Mouse (Mus musculus) liver, embryonic 15.5 days (tissue): ENCODE data around the gene Coq6. TPM values are rescaled to one million over a fixed set of nuclear protein-coding genes. Genes with fewer than 3 reads are reported as not detected.
"Not testable (repeated sequence)": the region's sequence is repeated elsewhere in the genome, so short reads cannot be mapped to it uniquely, and the experiment has no call there.

Source experiments
- ATAC-seq: fragments of 200-750 bp; cut with Nextera tagmentation; 2 replicates; pipeline ENCODE4 v1.8.0; 2017; ENCODE audit warnings: moderate number of reproducible peaks, mild to moderate bottlenecking, moderate library complexity; ENCODE audit not compliant: insufficient read depth
- H3K27ac ChIP-seq: fragments of 300-500 bp; sonication (generic); replicated peaks from 2 replicates; pipeline ENCODE4 v1.5.1; 2015; ENCODE audit warnings: mild to moderate bottlenecking, inconsistent platforms
- H3K27me3 ChIP-seq: fragments of 300-500 bp; sonication (generic); 2 replicates; pipeline ENCODE4 v1.6.1; 2015; ENCODE audit warnings: mild to moderate bottlenecking, inconsistent platforms
- H3K36me3 ChIP-seq: fragments of 300-500 bp; sonication (generic); replicated peaks from 2 replicates; pipeline ENCODE4 v1.6.1; 2015; ENCODE audit warnings: moderate library complexity, mild to moderate bottlenecking, inconsistent platforms
- H3K4me1 ChIP-seq: fragments of 300-500 bp; sonication (generic); replicated peaks from 2 replicates; pipeline ENCODE4 v1.6.1; 2015; ENCODE audit warnings: inconsistent platforms
- H3K4me2 ChIP-seq: fragments of 300-500 bp; sonication (generic); 2 replicates; pipeline ENCODE4 v1.6.1; 2015; ENCODE audit warnings: moderate library complexity, mild to moderate bottlenecking, inconsistent platforms
- H3K4me3 ChIP-seq: fragments of 300-500 bp; sonication (generic); replicated peaks from 2 replicates; pipeline ENCODE4 v1.5.1; 2015; ENCODE audit warnings: mild to moderate bottlenecking, inconsistent platforms
- H3K9ac ChIP-seq: fragments of 300-500 bp; sonication (generic); 2 replicates; pipeline ENCODE4 v1.6.1; 2015; ENCODE audit warnings: moderate library complexity, mild to moderate bottlenecking, inconsistent platforms
- H3K9me3 ChIP-seq: fragments of 300-500 bp; sonication (generic); replicated peaks from 2 replicates; pipeline ENCODE4 v1.6.1; 2016; ENCODE audit warnings: inconsistent platforms
- WGBS: fragments of 180-500 bp; shearing (Covaris S2); methylation state at CpG from one replicate; pipeline ENCODE4 v1.1.7; 2015; ENCODE audit warnings: mixed read lengths; ENCODE audit not compliant: insufficient replicate concordance; 5-methylcytosine and 5-hydroxymethylcytosine counted together
- polyA plus RNA-seq: library from polyadenylated mRNA; unstranded; fragments of >200 nt; fragmentation: Nextera tagmentation; extraction: Ambion mirVana; gene quantifications from 2 replicates; pipeline ENCODE4 v1.2.1, GENCODE M21; 2015

Coq6 gene
- polyA plus RNA-seq: 24.7 and 25.5 TPM in 2 replicates

DNA sequence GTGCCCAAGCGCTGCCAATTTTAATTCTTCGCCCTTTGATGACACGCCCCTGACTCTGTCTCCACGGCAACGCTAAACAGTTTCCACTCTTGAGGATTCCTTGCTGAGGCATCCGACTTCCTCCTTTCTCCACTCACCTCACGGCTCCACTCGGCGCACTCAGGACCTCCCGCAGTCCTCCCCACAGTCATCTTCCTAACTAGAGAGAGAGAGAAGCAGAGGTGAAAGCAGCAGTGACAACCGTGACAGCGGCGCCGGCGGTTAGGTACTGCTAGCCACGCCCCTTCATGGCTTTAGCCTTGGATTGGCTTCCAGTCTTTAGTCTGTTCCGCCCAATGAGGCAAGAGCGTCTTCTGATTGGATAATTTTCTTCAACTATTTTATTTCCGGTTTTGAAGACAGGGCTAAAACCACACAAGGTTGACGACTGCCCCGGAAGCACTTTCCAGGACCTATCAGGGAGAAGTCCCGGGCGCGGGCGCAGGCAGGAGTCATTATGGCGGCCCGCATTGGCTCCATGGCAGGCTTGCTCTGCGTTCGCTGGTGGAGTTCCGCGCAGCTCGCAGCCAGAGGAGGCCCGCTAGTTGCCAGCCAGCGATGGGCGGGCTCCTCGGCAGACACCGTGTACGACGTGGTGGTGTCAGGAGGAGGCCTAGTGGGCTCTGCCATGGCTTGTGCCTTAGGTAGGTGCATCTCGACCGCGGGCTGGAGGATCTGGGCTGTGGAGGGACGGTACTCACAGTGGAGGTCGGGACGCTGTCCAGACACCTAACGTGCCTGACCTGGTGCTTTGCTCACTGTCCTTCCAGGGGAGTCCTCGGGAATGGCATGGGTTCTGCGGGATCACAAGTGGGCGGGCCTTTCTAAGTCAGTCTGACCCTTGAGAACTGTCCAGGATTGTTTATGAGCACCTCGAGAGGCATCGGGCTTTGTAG lies at the start of gene Coq6, which contains the start of gene Fam161b:
Coq6 (plus strand) TSS at position 103 of the 935 bp plus-strand sequence.
Fam161b (minus strand) TSS at position 279 of the 935 bp plus-strand sequence.
- peak within 1 kb of the TSS; percentile 87 for H3K4me3 ChIP-seq
- ATAC-seq: peak; percentile 95
- no peaks in the 10 kb centered on the region for H3K9me3 ChIP-seq
- H3K27me3 ChIP-seq: no peaks in the 10 kb centered on the region
- H3K9ac ChIP-seq: peak within 1 kb of the TSS; percentile 71
- under 1% methylated on average over 51 of the region's 51 CpGs for WGBS
- H3K4me1 ChIP-seq: peaks cover 66% of the 10 kb centered on the region
- H3K27ac ChIP-seq: peak within 1 kb of the TSS; percentile 73
- H3K4me2 ChIP-seq: peak within 1 kb of the TSS; percentile 93
- H3K36me3 ChIP-seq: peaks cover under 1% of the 10 kb centered on the region

DNA sequence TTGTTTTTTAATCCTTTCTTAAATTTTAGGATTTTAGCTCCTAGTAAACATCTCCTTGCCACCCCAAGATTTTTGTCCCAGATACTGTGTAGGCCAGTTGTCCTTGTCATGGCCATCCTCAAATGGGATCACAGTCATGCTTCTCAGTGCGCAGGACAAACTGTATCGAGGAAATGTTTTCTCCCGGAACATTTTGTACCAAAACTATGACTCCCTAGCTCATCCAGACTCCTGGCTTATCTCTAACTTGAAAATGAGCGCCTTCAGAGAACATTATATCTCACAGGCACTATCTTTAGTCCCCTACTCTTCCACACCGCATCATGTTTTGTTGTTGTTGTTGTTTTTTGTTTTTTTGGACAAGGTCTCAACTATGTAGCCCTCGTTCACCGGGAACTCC lies 45.5 kb upstream of the Coq6 start:
- no peak for ATAC-seq

DNA sequence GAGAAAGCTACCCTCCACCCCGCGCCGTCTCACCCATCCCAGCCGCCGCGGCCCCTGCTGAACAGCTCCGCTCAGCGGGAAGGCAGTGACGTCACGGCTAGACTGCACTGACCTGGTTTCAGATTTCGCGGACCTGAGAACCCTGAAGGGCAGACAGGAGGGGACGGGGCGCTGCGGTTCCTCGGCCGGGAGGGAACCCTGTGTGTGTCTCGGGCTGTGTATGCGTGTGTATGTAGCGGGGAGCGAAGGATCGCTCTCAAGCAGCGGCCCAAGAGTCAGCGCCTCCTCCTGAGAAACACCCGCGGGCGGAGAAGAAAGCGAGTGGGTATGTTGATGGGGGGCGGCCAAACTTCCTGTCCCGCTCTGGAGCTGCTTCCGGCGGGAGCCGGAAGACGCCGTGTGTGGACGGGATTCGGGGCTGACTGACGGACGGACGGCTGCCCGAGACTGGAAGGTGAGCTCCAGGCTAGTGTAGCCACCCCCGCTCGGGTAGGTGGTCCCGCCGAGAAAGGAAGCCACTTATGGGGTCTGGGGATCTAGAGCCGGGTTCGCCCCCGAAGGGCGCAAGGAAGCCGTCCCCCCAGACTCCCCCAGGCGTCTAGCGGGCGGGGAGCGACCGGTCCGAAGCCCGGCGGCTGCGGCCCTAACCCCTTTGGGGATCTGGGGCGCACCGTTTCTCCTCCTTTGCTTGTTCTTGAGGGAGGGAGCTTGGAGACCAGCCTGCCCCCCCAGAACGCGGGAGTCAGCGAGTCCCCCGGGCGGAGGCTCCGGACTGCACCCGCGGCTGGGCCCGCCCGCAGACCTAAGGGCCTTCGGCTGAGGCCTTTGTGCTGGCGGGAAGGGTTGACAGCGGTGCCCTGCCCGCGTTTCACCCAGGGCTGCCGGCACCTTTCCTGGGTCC lies 44.5 kb upstream of the Coq6 start, which contains the start of gene Zfp410:
Zfp410 (plus strand) TSS at position 132 of the 901 bp plus-strand sequence.
- ATAC-seq: peak; percentile 86
- H3K9ac ChIP-seq: peak within 1 kb of the TSS; percentile 99
- H3K9me3 ChIP-seq: no peaks in the 10 kb centered on the region
- H3K36me3 ChIP-seq: 0 out of 2 replicates have a peak, but pooled peaks cover 13% of the 10 kb centered on the region
- peak within 1 kb of the TSS; percentile 91 for H3K4me2 ChIP-seq
- under 1% methylated on average over 76 of the region's 77 CpGs for WGBS
- H3K27me3 ChIP-seq: no peaks in the 10 kb centered on the region
- H3K4me1 ChIP-seq: peaks cover 45% of the 10 kb centered on the region
- H3K27ac ChIP-seq: peak within 1 kb of the TSS; percentile 90
- peak within 1 kb of the TSS; percentile 95 for H3K4me3 ChIP-seq

More for the DNA sequence above, 45.5 kb upstream of the Coq6 start:
- H3K27ac ChIP-seq: peak overlapping the region; percentile 90
- H3K36me3 ChIP-seq: 0 out of 2 replicates have a peak, but pooled peaks cover 11% of the 10 kb centered on the region
- peak overlapping the region; percentile 95 for H3K4me3 ChIP-seq
- H3K4me1 ChIP-seq: peaks cover 42% of the 10 kb centered on the region
- H3K9me3 ChIP-seq: no peaks in the 10 kb centered on the region
- 37% methylated on average over 7 of the region's 7 CpGs for WGBS
- no peaks in the 10 kb centered on the region for H3K27me3 ChIP-seq
- peak overlapping the region; percentile 99 for H3K9ac ChIP-seq
- H3K4me2 ChIP-seq: peak overlapping the region; percentile 91

DNA sequence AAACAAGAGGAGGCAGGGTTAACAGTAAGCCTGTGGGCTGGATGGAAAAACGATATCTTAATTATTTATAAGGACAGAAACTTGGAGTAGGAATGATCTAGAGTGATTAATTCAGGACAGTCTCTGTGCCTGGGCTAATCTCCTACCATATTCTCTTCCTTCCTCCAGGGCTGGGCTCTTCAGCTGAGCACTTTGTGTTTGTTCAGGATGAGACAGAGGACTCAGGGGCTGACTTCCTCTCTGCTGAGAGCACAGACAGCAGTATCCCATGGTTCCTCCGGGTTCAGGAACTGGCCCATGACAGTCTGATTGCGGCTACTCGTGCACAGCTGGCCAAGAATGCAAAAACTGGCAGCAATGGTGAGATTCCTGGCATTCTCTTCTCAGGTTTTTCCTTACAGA lies 34.3 kb upstream of the Coq6 start:
- Histone ChIP-seq H3K9me3 (no peaks in the 10 kb centered on the region), H3K27ac (no peak overlapping the region), H3K27me3 (no peaks in the 10 kb centered on the region), H3K4me2 (no peak overlapping the region), H3K4me1 (no peaks in the 10 kb centered on the region; the same call in 1 of the 2 replicates), H3K4me3 (no peak overlapping the region), H3K9ac (no peak overlapping the region), H3K36me3 (peaks cover 78% of the 10 kb centered on the region)
- WGBS: 68% methylated on average over 4 of the region's 4 CpGs
- no peak for ATAC-seq

DNA sequence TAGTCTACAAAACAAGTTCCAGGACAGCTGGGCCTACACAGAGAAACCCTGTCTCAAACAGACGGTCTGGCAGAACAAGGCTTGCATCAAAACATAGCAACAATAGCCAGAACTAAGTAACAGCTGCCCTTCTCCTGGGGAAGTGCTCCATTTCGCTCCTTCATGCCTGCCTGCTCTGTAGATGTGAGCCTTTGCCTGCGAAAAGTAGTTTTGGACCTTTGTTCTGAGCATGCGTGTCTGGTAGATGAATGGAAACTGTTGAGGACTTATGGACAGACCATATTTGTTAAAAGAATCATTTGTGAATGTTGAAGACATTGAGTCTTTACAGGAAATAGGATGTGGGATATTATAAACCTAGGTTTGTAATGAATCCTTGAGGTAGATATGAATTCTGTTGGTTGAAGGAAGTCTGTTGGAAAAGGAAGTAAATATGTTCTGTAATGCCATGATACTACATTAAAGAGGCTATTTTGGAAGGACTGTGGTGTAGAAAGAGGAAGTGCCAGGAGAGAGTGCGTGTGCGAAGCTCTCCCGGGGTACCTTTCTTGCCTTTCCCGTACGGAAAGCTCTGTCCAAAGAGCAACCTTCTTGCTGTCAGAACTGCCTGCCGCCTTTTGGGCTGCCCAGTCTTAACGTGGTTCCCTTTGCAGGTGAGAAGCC lies 24.4 kb upstream of the Coq6 start:
- Histone ChIP-seq H3K9ac (no peak overlapping the region), H3K27me3 (no peaks in the 10 kb centered on the region), H3K4me2 (no peak overlapping the region), H3K4me1 (no peaks in the 10 kb centered on the region), H3K27ac (no peak overlapping the region), H3K4me3 (no peak overlapping the region), H3K9me3 (no peaks in the 10 kb centered on the region), H3K36me3 (peaks cover 92% of the 10 kb centered on the region)
- no peak for ATAC-seq
- WGBS: 42% methylated on average over 11 of the region's 11 CpGs

DNA sequence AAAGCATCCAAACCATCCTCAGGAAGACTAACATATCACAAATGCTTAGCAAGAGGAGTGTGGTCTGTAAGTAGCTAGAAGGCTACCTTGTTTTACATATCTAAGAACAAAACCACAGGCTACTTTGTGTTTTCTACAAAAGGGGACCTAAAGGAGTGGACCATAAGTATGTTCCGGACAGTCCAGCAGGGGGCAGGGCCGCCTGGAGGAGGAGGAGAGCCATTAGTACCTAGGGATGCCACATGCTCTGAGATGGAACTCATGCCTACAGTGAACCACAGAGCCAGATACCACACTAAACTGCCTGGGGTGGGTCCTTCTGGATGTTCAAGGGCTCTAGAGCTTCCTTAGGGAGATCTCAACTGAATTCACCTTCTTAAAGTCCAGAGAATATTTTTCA lies 14.3 kb upstream of the Coq6 start:
- Histone ChIP-seq H3K9ac (no peak overlapping the region), H3K4me1 (no peaks in the 10 kb centered on the region), H3K27me3 (no peaks in the 10 kb centered on the region), H3K4me2 (no peak overlapping the region), H3K4me3 (no peak overlapping the region), H3K9me3 (no peaks in the 10 kb centered on the region), H3K27ac (no peak overlapping the region), H3K36me3 (peaks cover 42% of the 10 kb centered on the region)
- no peak; the same call in 1 of the 2 replicates for ATAC-seq
- WGBS: 42% methylated on average over 2 of the region's 2 CpGs

DNA sequence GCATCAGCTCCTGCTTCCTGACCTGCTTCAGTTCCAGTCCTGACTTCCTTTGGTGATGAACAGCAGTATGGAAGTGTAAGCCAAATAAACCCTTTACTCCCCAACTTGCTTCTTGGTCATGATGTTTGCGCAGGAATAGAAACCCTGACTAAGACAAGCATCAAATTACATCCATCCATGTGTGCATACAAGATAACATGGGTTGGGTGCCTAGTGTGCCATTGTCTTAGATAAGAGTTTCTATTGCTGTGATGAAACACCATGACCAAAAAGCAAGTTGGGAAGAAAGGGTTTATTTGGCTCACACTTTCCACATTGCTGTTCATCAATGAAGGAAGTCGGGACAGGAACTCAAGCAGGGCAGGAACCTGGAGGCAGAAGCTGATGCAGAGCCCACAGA lies 2.8 kb upstream of the Coq6 start:
- 29% methylated on average over 2 of the region's 2 CpGs for WGBS
- not testable (repeated sequence) for H3K9ac ChIP-seq, ATAC-seq

DNA sequence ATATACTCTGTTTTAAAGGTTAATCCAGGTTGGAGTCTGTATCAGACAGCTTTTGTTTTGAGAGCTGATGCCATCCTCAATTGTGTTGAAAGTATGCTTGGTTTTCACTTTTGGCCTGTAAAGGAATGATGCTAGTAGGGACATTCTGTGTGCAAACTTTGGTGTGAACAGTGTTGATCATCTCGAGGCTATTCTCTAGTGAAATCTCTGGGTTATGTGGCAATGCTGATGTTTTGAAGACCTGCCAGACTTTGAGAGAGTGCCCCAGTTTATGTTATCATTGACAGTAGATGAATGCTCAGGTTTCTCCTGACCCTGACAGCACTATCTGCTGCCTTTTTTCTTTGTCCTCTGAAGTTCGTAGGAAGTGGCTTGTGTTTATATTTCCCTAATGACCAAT lies 1.4 kb downstream of the Coq6 start:
- Histone ChIP-seq H3K4me1 (peaks cover 64% of the 10 kb centered on the region), H3K9ac (no peak overlapping the region)
- 28% methylated on average over 2 of the region's 2 CpGs for WGBS

More for the DNA sequence above, 2.8 kb upstream of the Coq6 start:
- Histone ChIP-seq H3K4me2 (peak overlapping the region; percentile 53), H3K36me3 (peaks cover 16% of the 10 kb centered on the region; the same call in 1 of the 2 replicates), H3K4me1 (peaks cover 57% of the 10 kb centered on the region), H3K27ac (peak overlapping the region; percentile 75)
- H3K4me3 ChIP-seq, H3K27me3 ChIP-seq, H3K9me3 ChIP-seq: not testable (repeated sequence)

DNA sequence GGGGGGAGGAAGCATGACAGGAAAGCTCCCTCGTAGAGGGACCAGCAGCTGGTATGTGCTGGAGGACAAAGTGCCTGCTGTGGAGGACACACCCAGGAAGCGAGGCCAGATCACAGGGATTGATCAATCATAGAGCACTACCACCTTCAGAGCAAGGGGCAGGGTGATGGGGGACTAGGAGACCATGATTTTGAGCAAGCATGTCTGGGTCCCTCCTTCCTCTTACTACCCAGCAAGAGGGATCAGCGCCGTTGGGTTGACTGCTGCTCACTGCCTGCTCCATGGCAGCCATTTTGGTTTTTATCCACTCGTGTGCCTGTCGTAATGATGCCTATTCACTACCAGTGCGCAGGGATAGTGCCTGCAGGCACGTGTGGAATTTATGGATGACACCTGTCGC lies 2.8 kb downstream of the Coq6 start:
- H3K36me3 ChIP-seq: peaks cover 24% of the 10 kb centered on the region
- H3K27me3 ChIP-seq: no peaks in the 10 kb centered on the region
- no peak overlapping the region for H3K27ac ChIP-seq
- no peak overlapping the region for H3K4me3 ChIP-seq
- ATAC-seq: no peak
- peaks cover 50% of the 10 kb centered on the region for H3K4me1 ChIP-seq
- 72% methylated on average over 9 of the region's 9 CpGs for WGBS
- H3K9me3 ChIP-seq: no peaks in the 10 kb centered on the region
- H3K4me2 ChIP-seq: no peak overlapping the region
- no peak overlapping the region for H3K9ac ChIP-seq

More for the DNA sequence above, 1.4 kb downstream of the Coq6 start:
- Histone ChIP-seq H3K4me2 (peak overlapping the region; percentile 93), H3K27me3 (no peaks in the 10 kb centered on the region), H3K9me3 (no peaks in the 10 kb centered on the region), H3K36me3 (peaks cover 11% of the 10 kb centered on the region), H3K27ac (no peak overlapping the region), H3K4me3 (peak overlapping the region; percentile 87)
- ATAC-seq: no peak

DNA sequence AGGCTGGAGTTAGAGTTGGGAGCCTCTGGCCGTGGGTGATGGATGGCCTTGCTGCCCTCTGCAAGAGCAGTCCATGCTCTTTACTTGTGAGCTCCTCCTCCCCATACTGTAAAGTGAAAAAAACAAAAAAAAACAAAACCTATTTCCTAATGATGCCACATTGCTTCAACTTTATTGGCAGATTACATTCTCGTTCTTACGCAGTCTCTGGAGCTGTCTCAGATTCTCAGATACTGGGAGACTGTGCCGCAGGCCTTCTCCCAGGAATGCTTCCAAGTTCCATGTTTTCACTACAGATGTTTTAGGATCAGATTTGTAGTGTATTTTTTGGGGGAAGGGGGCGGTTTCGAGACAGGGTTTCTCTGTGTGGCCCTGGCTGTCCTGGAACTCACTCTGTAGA lies 3.7 kb downstream of the Coq6 start:
- Histone ChIP-seq H3K4me2 (no peak overlapping the region), H3K27me3 (no peaks in the 10 kb centered on the region), H3K4me3 (no peak overlapping the region), H3K9ac (no peak overlapping the region), H3K27ac (no peak overlapping the region), H3K9me3 (no peaks in the 10 kb centered on the region), H3K4me1 (peaks cover 41% of the 10 kb centered on the region), H3K36me3 (peaks cover 32% of the 10 kb centered on the region)
- ATAC-seq: no peak
- WGBS: 81% methylated on average over 6 of the region's 6 CpGs
